Mouse (Mus musculus) limb, embryonic 11.5 days (tissue): Measurements from ENCODE around the gene Fam107b. TPM values are rescaled to one million over a fixed set of nuclear protein-coding genes. Genes with fewer than 3 reads are reported as not detected.
A peak's percentile ranks its signal among the peaks of the same experiment; 100 is the strongest.

ENCODE experiments used
- ATAC-seq: fragments of 200-750 bp; cut with Nextera tagmentation; 2 replicates; pipeline ENCODE4 v1.8.0; 2017; ENCODE audit warnings: low read depth; ENCODE audit not compliant: insufficient number of reproducible peaks, low FRiP score, low TSS enrichment
- DNase-seq: peaks from one replicate; pipeline ENCODE4 v3.0.0-alpha.2; 2015; ENCODE audit warnings: low spot score
- H3K27ac ChIP-seq: fragments of 300-500 bp; sonication (generic); replicated peaks from 2 replicates; pipeline ENCODE4 v1.5.1; 2014; ENCODE audit warnings: low read depth, mild to moderate bottlenecking, low read length
- H3K27me3 ChIP-seq: fragments of 300-500 bp; sonication (generic); 2 replicates; pipeline ENCODE4 v1.6.1; 2014; ENCODE audit warnings: mild to moderate bottlenecking, low read length, mixed read lengths; ENCODE audit not compliant: control insufficient read depth, insufficient read depth
- H3K36me3 ChIP-seq: fragments of 300-500 bp; sonication (generic); 2 replicates; pipeline ENCODE4 v1.6.1; 2014; ENCODE audit warnings: mild to moderate bottlenecking, low read length, moderate library complexity, mixed read lengths; ENCODE audit not compliant: control insufficient read depth, insufficient read depth
- H3K4me1 ChIP-seq: fragments of 300-500 bp; sonication (generic); 2 replicates; pipeline ENCODE4 v1.6.1; 2014; ENCODE audit warnings: low read length, mixed read lengths; ENCODE audit not compliant: control insufficient read depth, insufficient read depth
- H3K4me2 ChIP-seq: fragments of 300-500 bp; sonication (generic); 2 replicates; pipeline ENCODE4 v1.6.1; 2014; ENCODE audit warnings: low read depth, mild to moderate bottlenecking, moderate library complexity; ENCODE audit not compliant: severe bottlenecking
- H3K4me3 ChIP-seq: fragments of 300-500 bp; sonication (generic); 2 replicates; pipeline ENCODE4 v1.5.1; 2014; ENCODE audit warnings: low read depth, low read length
- H3K9ac ChIP-seq: fragments of 300-500 bp; sonication (generic); 2 replicates; pipeline ENCODE4 v1.6.1; 2014; ENCODE audit warnings: mild to moderate bottlenecking, low read length
- H3K9me3 ChIP-seq: fragments of 300-500 bp; sonication (generic); 2 replicates; pipeline ENCODE4 v1.6.1; 2016; ENCODE audit warnings: low read length; ENCODE audit not compliant: control insufficient read depth
- WGBS: fragments of 180-500 bp; shearing (Covaris S2); extraction: QIAGEN DNeasy Blood & Tissue Kit; methylation state at CpG from one replicate; pipeline ENCODE4 v1.1.7; 2014; 5-methylcytosine and 5-hydroxymethylcytosine counted together
- polyA plus RNA-seq: library from polyadenylated mRNA; unstranded; fragments of >200 nt; fragmentation: Nextera tagmentation; extraction: Ambion mirVana; gene quantifications from 2 replicates; pipeline ENCODE4 v1.2.1, GENCODE M21; 2014

The Fam107b gene
- polyA plus RNA-seq, 1 experiment from 2014 or later = 61.9 TPM

DNA sequence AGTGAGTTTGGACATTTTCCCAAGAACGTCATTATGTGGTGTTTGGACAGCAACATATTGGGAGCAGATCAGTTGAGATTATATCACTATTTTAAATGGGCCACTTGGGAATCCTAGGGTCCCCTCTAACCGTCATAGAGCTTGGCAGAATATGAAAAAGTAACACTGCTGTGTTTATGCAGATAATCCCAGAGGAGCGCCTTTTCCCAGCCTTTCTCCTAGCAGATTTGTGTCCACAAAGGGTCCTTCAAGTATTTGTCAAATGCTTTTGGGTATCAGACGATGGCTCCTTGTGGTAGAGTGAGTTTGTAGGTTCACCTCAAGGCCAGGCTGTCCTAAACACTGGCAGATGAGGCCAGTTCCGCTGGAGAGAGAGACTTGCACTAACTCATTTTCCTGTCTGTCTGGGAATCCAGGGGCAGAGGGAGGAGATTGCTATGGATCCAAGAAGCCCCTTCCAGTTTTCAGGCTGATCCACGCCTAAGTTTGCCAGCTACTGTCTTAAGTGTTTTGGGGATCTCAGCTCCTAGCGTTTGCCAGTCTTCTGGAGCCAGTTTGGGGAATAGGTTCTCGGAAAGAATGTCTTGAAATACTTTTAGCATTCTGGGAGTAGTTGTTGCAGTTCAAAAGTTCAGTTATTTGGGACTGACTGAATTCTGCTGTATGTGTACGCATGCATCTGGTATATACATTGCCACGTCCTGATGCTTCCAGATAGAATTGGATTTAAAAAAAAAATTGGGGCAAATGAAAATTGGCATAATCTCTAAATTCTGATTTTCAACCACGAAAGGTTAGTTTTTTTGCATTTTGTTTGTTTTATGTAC is 195.9 kb downstream of the Fam107b start:
- DNase-seq (no peak), ATAC-seq (no peak)
- Histone ChIP-seq H3K4me2 (no peak overlapping the region), H3K36me3 (no peaks in the 10 kb centered on the region), H3K27ac (no peak overlapping the region), H3K27me3 (no peaks in the 10 kb centered on the region), H3K9me3 (no peaks in the 10 kb centered on the region), H3K4me3 (no peak overlapping the region), H3K9ac (no peak overlapping the region), H3K4me1 (no peaks in the 10 kb centered on the region)
- 72% methylated on average over 11 of the region's 11 CpGs for WGBS

DNA sequence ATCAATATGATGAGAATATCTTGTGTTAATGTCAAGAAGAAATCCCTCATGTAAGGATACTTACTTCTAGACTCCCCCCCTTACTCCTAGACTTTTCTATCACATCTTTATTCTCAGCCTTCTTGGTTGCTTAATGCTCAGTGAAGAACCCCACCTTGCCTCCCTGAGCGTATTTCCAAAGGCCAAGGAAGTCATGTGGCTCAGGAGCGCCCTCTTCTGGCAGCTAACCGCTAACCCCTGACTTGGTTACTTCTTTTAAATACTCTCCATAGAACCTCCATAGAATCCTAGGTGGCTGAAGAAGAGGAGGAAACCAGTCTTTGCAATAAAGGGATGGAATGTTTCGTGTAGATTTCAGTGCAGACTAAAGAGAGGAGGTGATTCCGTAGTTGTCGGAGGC is 199.0 kb downstream of the Fam107b start:
- no peaks in the 10 kb centered on the region for H3K36me3 ChIP-seq
- peak; percentile 86 for DNase-seq
- H3K4me2 ChIP-seq = no peak overlapping the region
- no peaks in the 10 kb centered on the region for H3K4me1 ChIP-seq
- H3K9me3 ChIP-seq = no peaks in the 10 kb centered on the region
- H3K27me3 ChIP-seq = no peaks in the 10 kb centered on the region
- WGBS = 32% methylated on average over 6 of the region's 6 CpGs
- H3K27ac ChIP-seq = no peak overlapping the region
- ATAC-seq = no peak
- no peak overlapping the region for H3K9ac ChIP-seq
- H3K4me3 ChIP-seq = no peak overlapping the region

DNA sequence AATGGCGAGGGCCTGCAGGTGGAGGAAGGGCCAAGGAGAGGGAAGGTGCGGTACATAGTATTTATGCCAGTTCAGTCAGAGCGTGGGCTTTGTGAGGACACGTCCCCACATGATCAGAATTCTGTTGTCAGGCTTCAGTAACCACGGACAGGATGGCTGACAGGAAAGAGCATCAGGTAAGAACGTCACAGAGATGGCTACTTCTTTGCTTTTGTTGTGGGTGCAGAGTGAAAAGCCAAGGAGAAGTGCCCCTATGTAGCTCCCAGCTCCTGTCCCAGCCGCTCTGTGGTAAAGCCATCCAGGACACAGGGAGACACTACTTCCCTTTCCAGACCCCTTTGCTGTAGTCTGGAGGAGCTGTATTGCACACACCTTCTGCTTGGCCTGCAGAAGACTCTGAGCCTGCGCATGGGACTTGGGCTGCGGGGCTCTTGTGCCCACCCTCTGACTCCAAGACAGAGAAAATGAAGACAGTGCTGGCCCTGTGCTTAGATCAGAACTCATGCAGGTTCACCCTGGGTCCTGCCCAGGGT is 199.6 kb downstream of the Fam107b start:
- no peak for ATAC-seq
- 81% methylated on average over 9 of the region's 9 CpGs for WGBS

DNA sequence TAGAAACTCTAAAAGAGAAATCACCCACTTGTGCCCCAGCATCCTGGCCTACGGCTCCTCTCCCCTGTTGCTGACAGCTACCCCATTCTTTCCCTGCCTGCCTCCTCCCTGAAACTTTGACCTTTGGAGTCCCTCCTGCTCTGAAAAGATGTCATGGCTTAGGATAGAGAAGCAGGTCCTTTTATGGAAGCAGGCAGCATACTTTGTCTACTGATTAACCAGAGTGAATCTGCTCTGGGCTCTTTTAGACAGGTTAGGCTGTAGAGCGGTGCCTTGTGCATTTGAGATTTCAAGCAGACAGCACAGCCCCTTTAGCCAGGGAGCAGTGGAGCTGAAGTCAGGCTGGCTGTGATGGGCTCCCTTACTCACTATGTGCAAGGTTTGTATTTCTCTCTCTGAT is 200.1 kb downstream of the Fam107b start:
- Histone ChIP-seq H3K9me3 (no peaks in the 10 kb centered on the region), H3K36me3 (no peaks in the 10 kb centered on the region), H3K4me2 (no peak overlapping the region), H3K9ac (no peak overlapping the region), H3K4me3 (no peak overlapping the region), H3K27me3 (no peaks in the 10 kb centered on the region), H3K4me1 (no peaks in the 10 kb centered on the region), H3K27ac (no peak overlapping the region)
- 92% methylated on average over 2 of the region's 2 CpGs for WGBS
- ATAC-seq (no peak), DNase-seq (no peak)

More for the DNA sequence above, 199.6 kb downstream of the Fam107b start:
- Histone ChIP-seq H3K9me3 (no peaks in the 10 kb centered on the region), H3K9ac (no peak overlapping the region), H3K36me3 (no peaks in the 10 kb centered on the region), H3K27ac (no peak overlapping the region), H3K27me3 (no peaks in the 10 kb centered on the region), H3K4me3 (no peak overlapping the region), H3K4me1 (no peaks in the 10 kb centered on the region), H3K4me2 (no peak overlapping the region)
- DNase-seq = no peak

DNA sequence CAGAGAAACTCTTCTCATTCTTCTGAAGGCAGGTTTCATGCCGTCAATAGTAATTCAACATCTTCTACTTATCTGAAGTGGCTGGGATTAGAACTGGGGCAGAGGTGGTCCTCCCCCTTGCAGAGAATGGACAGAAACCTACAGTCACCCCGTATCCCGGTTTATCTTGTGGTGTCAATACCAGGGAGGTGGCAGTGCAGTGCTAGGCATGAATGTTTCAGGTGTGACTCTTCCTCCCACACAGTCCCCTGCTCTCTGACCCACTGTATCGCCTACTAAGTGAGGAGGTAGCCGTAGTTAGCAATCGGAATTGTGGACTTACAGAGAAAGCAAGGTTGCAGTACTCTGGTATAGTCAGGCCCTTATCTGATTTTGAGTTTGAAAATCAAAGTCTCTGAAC is 201.2 kb downstream of the Fam107b start:
- no peaks in the 10 kb centered on the region for H3K4me1 ChIP-seq
- H3K4me2 ChIP-seq = no peak overlapping the region
- H3K36me3 ChIP-seq = no peaks in the 10 kb centered on the region
- ATAC-seq = no peak
- 90% methylated on average over 6 of the region's 6 CpGs for WGBS
- no peak overlapping the region for H3K9ac ChIP-seq
- no peak overlapping the region for H3K4me3 ChIP-seq
- H3K27me3 ChIP-seq = no peaks in the 10 kb centered on the region
- H3K9me3 ChIP-seq = no peaks in the 10 kb centered on the region
- DNase-seq = no peak
- H3K27ac ChIP-seq = no peak overlapping the region

DNA sequence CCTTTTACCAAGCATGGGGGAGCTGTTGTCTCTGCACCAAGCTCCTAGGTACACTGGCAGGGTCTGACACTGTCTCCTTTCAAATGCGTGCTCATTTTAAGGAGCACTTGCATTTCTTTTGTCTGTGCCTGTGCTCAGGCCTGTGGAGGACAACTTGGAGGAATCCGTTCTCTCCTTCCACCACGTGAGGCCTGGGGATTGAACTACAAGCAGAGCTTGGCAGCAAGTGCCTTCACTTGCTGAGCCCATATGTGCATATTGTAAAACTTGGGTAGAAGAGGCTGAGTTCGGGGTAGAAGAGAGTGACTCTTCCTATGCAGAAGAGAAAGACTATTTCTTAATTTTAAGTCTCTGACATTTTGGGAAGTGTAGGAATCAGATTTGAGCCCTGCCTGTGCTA is 202.8 kb downstream of the Fam107b start:
- Histone ChIP-seq H3K27ac (no peak overlapping the region), H3K4me1 (no peaks in the 10 kb centered on the region), H3K9me3 (no peaks in the 10 kb centered on the region), H3K4me2 (no peak overlapping the region), H3K36me3 (no peaks in the 10 kb centered on the region), H3K4me3 (no peak overlapping the region), H3K9ac (no peak overlapping the region), H3K27me3 (no peaks in the 10 kb centered on the region)
- WGBS = 80% methylated on average over 4 of the region's 4 CpGs
- ATAC-seq = no peak
- no peak for DNase-seq

DNA sequence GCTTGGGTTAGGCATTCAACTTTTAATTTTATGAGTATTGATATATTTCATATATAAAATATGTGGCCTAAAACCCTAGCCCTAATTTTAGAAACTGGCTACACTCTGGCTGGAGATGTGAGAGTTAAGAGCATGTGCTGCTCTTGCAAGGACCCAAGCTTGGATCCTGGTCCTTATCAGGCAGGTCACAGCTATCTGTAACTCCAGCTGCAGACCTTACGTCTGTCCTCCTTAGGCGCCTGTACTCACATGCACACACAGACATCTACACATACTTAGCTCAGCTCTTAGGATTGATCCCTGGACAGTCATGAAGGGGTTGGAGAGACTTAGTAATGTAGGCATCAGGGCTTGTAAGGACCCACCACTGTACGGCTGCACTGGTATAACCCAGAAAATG is 205.3 kb downstream of the Fam107b start:
- Histone ChIP-seq H3K9me3 (no peaks in the 10 kb centered on the region), H3K9ac (no peak overlapping the region), H3K27me3 (no peaks in the 10 kb centered on the region), H3K36me3 (no peaks in the 10 kb centered on the region), H3K27ac (no peak overlapping the region), H3K4me3 (no peak overlapping the region), H3K4me1 (no peaks in the 10 kb centered on the region), H3K4me2 (no peak overlapping the region)
- ATAC-seq = no peak
- WGBS = 91% methylated on average over 3 of the region's 3 CpGs
- no peak for DNase-seq

DNA sequence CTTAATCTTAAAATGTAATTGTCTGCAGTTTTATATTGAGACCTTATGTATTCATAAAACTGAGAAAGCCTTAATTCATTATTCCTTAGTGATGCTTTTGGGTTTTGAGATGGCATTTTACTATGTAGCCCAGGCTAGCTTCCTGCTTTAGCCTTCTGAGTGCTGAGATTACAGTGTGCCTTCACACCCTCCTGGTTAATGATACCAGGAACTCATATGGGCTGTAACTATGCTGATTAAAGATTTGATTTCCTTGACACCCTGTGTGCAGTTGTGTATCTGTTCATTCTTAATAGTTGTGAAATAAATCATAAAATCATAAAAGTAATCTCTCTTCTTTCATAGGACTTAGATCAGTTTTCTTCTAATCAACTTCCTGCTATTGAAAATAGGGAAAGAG is 205.8 kb downstream of the Fam107b start:
- no peak for DNase-seq
- no peak overlapping the region for H3K27ac ChIP-seq
- H3K27me3 ChIP-seq = no peaks in the 10 kb centered on the region
- no peaks in the 10 kb centered on the region for H3K9me3 ChIP-seq
- H3K36me3 ChIP-seq = no peaks in the 10 kb centered on the region; the same call in 1 of the 2 replicates
- H3K4me3 ChIP-seq = no peak overlapping the region
- no peak overlapping the region for H3K4me2 ChIP-seq
- ATAC-seq = no peak
- H3K4me1 ChIP-seq = no peaks in the 10 kb centered on the region
- H3K9ac ChIP-seq = no peak overlapping the region
